Mouse (Mus musculus) monocyte, adult 5-6 weeks (primary cell): ENCODE data around the gene Adap1. TPM values are rescaled to one million over a fixed set of nuclear protein-coding genes. Genes with fewer than 3 reads are reported as not detected.
A peak's percentile ranks its signal among the peaks of the same experiment; 100 is the strongest.

ENCODE experiments used
- ATAC-seq: fragments of 153-309, 156-312 bp; replicated peaks from 2 replicates; pipeline ENCODE4 v1.8.0; 2017; ENCODE audit warnings: mild to moderate bottlenecking; ENCODE audit not compliant: low TSS enrichment, insufficient number of reproducible peaks, severe bottlenecking, poor library complexity, low FRiP score
- total RNA-seq: library from RNA; stranded (forward); fragments of 200-1000, 200-491, 200-594 nt; gene quantifications from 3 replicates; pipeline ENCODE4 v1.2.3, GENCODE M21; 2017

Adap1 gene
- total RNA-seq, 1 experiment from 2014 or later = 72.6 TPM

GRCm38 (mm10) chr5:139326986-139327633, 1.7 kb upstream of the Adap1 start:
- no peak for ATAC-seq

- no peak for ATAC-seq
Measured at GRCm38 (mm10) chr5:139326111-139326696, 782 bp upstream of the Adap1 start.

GRCm38 (mm10) chr5:139324691-139325394, 579 bp downstream of the Adap1 start:
- ATAC-seq = peak; percentile 42

- ATAC-seq = peak; percentile 72
Measured at GRCm38 (mm10) chr5:139324045-139324491, 1.4 kb downstream of the Adap1 start.

GRCm38 (mm10) chr5:139323260-139323924, 2.0 kb downstream of the Adap1 start:
- no peak for ATAC-seq

GRCm38 (mm10) chr5:139321331-139321730, 4.1 kb downstream of the Adap1 start:
- no peak for ATAC-seq

DNA sequence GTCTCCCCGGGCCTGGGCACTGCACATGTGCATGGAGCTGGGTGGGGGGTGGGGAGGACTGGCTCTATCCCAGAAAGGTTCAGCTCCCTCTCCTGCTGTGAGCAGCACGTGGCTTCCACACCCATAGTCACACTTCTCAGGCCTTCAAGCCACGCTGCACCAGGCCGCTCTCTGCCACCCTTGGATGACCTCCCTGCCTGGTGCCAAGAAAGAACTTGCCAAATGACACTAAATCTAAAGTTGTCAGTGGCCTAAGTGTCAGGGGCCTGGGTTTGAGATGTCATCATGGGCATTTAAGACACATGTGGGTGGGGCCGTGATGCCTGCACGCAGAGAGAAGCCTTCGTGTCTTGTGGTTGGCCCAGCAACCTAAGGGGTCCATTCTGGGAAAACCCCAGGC, 5.0 kb downstream of the Adap1 start:
- ATAC-seq = no peak

DNA sequence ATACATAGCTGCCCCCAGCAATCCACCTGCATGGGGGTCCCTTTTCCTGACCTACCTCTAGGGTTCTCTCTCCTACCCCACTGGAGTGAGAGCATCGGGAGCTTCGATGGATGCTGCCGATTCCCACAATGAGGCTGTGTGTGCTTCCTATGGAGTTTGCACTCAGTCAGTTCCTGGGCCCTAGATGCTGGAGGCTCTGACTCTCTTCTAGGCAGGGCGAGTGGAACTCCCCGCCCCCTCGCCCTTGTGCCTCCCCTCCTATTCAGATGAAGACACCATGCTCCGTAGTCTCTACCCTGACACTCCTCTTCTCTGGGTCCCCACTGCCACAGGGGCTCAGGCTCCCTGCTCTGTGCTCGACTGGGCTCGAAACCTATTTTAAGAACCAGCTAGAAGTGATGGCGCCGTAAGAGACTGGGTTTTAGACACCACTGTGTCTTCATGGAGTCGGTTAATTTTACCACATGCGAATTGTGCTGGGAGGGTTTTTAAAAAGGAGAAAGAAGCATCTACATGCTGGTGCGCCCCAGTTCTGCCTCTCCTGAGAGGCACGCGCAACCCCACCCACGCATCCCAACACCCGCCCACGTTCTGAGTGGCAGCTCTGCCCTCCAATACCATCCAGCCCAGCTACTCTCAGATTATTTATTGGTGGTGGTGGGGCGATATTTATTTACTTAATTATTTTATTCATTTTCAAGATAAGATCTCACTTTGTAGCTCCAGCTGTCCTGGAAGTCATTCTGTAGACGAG, 7.5 kb downstream of the Adap1 start:
- ATAC-seq = no peak

DNA sequence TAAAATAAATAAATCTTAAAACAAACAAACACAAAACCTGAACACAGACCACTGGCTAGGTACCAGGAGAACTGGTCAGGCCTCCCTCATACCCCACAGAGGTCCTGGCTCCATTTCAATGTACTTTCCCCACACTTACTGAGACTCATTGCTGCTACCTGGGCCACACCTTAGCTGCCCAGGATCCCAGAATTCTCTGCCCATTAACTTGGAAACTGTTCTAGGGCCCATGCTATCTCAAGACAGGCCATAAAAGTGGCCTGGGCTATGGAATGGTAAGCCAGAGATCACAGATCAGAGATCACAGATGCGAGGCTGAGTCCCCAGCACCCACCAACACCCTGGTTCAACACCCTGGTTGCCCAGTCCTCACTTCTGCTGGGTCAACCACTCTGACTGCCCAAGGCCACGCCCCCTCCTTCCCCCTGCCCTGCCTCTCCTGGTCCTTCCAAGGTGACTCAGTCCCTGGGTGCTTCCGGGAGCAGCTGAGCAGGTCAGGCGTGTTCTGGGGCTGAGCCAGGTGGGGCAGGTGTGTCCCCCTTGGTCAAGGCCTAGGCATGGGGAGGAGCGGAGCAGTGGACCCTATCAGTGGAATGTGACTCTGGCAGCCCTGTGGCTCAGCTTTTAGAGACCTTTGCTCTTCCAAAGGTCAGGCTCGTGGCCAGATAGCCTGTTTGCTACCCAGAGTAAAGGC, 8.3 kb downstream of the Adap1 start:
- ATAC-seq = no peak

DNA sequence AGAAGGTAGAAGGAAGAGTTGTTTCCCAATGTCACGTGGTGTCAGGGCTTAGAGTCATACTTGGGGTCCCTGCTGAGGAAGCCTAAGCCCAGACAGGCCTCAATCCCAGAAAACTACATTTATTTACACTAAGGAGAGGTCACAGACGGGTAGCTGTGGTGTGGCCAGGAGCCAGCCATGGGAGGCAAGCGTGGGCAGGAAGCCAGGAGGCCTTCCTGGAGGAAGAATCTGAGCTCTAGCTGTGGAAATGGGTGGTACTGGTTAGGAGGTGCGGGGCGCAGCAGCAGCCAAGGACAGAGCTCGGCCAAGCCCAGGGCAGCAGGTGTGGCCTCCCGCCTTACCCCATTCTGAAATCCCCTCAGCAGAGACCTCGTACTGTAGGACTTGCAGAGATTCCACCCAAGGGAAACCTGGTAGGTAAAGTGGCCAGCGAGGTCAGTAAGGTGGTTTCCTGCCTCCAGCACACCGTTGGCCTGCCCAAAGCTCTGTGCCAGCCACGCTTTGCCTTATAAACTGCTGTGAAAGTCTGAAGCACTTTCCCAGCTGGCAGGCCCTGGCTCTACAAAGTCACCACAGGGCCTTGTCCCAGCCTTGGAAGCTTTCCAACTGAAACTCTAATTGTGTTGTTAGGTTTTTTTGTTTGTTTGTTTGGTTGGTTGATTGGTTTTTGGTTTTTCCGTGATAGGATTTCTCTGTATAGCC, 10.3 kb downstream of the Adap1 start:
- ATAC-seq = no peak

DNA sequence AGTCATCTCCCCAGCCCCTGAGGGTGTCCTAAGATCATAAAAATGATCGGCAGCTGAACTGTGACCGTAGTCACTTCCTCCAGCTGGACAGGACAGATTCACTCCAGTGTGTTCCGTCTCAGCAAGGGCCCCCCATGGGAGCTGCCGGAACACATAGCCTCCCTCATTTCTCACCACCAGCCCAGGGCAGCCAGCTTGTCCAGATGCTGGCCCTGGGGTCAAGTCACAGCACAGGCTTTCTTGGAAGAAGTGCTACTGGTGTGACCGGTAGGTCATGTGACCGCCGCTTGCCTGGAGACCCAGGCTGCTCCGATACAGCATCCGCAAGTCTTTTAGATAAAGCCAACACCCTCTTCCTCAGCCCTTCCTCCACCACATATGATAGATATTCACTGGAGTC, 11.9 kb downstream of the Adap1 start:
- ATAC-seq = no peak

- ATAC-seq = no peak
Measured at GRCm38 (mm10) chr5:139311822-139312221, 13.6 kb downstream of the Adap1 start.

DNA sequence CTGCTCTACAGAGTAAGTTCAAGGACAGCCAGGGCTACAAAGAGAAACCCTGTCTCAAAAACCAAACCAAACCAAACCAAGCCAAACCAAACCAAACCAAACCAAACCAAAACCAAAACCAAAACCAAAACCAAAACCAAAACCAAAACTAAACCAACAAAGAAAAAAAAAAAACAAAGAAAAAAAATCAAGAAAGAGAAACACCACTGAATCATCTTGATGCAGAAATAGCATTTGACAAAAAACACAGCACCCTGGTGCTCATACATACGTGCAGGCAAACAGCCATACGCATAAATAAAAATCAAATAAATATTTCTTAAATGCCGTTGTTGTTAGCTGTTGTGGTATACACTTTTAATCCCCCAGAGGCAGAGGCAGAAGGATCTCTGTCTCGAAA, 14.9 kb downstream of the Adap1 start:
- ATAC-seq = no peak

- ATAC-seq = peak; percentile 59; the same call in 1 of the 2 replicates
Measured at GRCm38 (mm10) chr5:139309946-139310345, 15.5 kb downstream of the Adap1 start.

DNA sequence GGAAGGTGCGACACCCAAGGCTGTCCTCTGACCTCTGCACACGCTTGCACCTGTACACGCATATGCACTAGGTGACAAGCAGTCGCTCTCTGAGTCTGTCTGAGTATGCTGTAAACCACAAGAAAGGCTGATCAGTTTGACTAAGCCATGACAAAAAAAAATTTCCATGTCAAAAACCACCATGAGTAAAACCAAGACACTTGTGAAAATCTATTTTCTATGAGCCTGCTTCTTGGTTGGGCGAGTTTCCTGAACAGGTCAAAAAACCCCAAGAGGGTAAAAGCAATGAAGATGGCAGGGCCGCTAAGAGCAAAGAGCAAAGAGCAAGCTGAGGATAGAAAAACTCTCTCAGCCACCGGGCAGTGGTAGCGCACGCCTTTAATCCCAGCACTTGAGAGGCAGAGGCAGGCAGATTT, 21.8 kb downstream of the Adap1 start:
- ATAC-seq = no peak

GRCm38 (mm10) chr5:139302101-139302500, 23.3 kb downstream of the Adap1 start:
- ATAC-seq = no peak

GRCm38 (mm10) chr5:139297745-139298144, 27.7 kb downstream of the Adap1 start:
- no peak for ATAC-seq

- no peak for ATAC-seq
Measured at GRCm38 (mm10) chr5:139297092-139297491, 28.3 kb downstream of the Adap1 start.
